Mouse (Mus musculus) forebrain, embryonic 13.5 days (tissue): Measurements from ENCODE around the gene C130050O18Rik. TPM values are rescaled to one million over a fixed set of nuclear protein-coding genes. Genes with fewer than 3 reads are reported as not detected.

Experiments
- ATAC-seq: fragments of 200-750 bp; cut with Nextera tagmentation; 2 replicates; pipeline ENCODE4 v1.8.0; 2017
- H3K27ac ChIP-seq: fragments of 300-500 bp; sonication (generic); 2 replicates; pipeline ENCODE4 v1.5.1; 2015; ENCODE audit warnings: inconsistent platforms, mild to moderate bottlenecking, moderate library complexity
- H3K27me3 ChIP-seq: fragments of 300-500 bp; sonication (generic); 2 replicates; pipeline ENCODE4 v1.6.1; 2015; ENCODE audit warnings: mild to moderate bottlenecking, inconsistent platforms
- H3K36me3 ChIP-seq: fragments of 300-500 bp; sonication (generic); 2 replicates; pipeline ENCODE4 v1.6.1; 2015; ENCODE audit warnings: mild to moderate bottlenecking, inconsistent platforms; ENCODE audit not compliant: poor library complexity, severe bottlenecking
- H3K4me1 ChIP-seq: fragments of 300-500 bp; sonication (generic); 2 replicates; pipeline ENCODE4 v1.6.1; 2015; ENCODE audit warnings: inconsistent platforms
- H3K4me2 ChIP-seq: fragments of 300-500 bp; sonication (generic); 2 replicates; pipeline ENCODE4 v1.6.1; 2015; ENCODE audit warnings: inconsistent platforms, mild to moderate bottlenecking, moderate library complexity
- H3K4me3 ChIP-seq: fragments of 300-500 bp; sonication (generic); 2 replicates; pipeline ENCODE4 v1.5.1; 2015; ENCODE audit warnings: mild to moderate bottlenecking, inconsistent platforms
- H3K9ac ChIP-seq: fragments of 300-500 bp; sonication (generic); 2 replicates; pipeline ENCODE4 v1.6.1; 2015; ENCODE audit warnings: mild to moderate bottlenecking, inconsistent platforms
- H3K9me3 ChIP-seq: fragments of 300-500 bp; sonication (generic); replicated peaks from 2 replicates; pipeline ENCODE4 v1.6.1; 2016; ENCODE audit warnings: inconsistent platforms
- WGBS: fragments of 180-500 bp; shearing (Covaris S2); methylation state at CpG from one replicate; pipeline ENCODE4 v1.1.7; 2015; 5-methylcytosine and 5-hydroxymethylcytosine counted together
- polyA plus RNA-seq: library from polyadenylated mRNA; unstranded; fragments of >200 nt; fragmentation: Nextera tagmentation; extraction: Ambion mirVana; gene quantifications from 2 replicates; pipeline ENCODE4 v1.2.1, GENCODE M21; 2015

The C130050O18Rik gene
- polyA plus RNA-seq, 1 experiment from 2014 or later: 0.18 TPM

GRCm38 (mm10) chr5:139371118-139371517 lies 34.0 kb upstream of the C130050O18Rik start:
- ATAC-seq: no peak
- Histone ChIP-seq H3K4me3 (peak overlapping the region; percentile 57), H3K9ac (peak overlapping the region; percentile 85; the same call in 1 of the 2 replicates), H3K4me1 (peaks cover 19% of the 10 kb centered on the region), H3K4me2 (peak overlapping the region; percentile 82), H3K27ac (peak overlapping the region; percentile 35; the same call in 1 of the 2 replicates), H3K27me3 (peaks cover 5% of the 10 kb centered on the region; the same call in 1 of the 2 replicates), H3K36me3 (no peaks in the 10 kb centered on the region), H3K9me3 (no peaks in the 10 kb centered on the region)
- 58% methylated on average over 5 of the region's 5 CpGs for WGBS

- peak overlapping the region; percentile 82 for H3K4me2 ChIP-seq
These were observed 33.3 kb upstream of the C130050O18Rik start for GRCm38 (mm10) chr5:139371631-139372401.

GRCm38 (mm10) chr5:139373126-139373525 lies 32.0 kb upstream of the C130050O18Rik start:
- Histone ChIP-seq H3K36me3 (no peaks in the 10 kb centered on the region), H3K4me3 (no peak overlapping the region), H3K27me3 (peaks cover 5% of the 10 kb centered on the region; the same call in 1 of the 2 replicates), H3K27ac (no peak overlapping the region), H3K9me3 (no peaks in the 10 kb centered on the region), H3K4me1 (peaks cover 19% of the 10 kb centered on the region), H3K9ac (no peak overlapping the region), H3K4me2 (no peak overlapping the region)
- 80% methylated on average over 3 of the region's 3 CpGs for WGBS
- ATAC-seq: no peak

More at GRCm38 (mm10) chr5:139371631-139372401, 33.3 kb upstream of the C130050O18Rik start:
- Histone ChIP-seq H3K4me3 (peak overlapping the region; percentile 57), H3K27me3 (peaks cover 5% of the 10 kb centered on the region; the same call in 1 of the 2 replicates), H3K4me1 (peaks cover 19% of the 10 kb centered on the region), H3K27ac (peak overlapping the region; percentile 64), H3K36me3 (no peaks in the 10 kb centered on the region), H3K9me3 (no peaks in the 10 kb centered on the region), H3K9ac (peak overlapping the region; percentile 85)
- 2% methylated on average over 38 of the region's 39 CpGs for WGBS
- ATAC-seq: peak; percentile 95

DNA sequence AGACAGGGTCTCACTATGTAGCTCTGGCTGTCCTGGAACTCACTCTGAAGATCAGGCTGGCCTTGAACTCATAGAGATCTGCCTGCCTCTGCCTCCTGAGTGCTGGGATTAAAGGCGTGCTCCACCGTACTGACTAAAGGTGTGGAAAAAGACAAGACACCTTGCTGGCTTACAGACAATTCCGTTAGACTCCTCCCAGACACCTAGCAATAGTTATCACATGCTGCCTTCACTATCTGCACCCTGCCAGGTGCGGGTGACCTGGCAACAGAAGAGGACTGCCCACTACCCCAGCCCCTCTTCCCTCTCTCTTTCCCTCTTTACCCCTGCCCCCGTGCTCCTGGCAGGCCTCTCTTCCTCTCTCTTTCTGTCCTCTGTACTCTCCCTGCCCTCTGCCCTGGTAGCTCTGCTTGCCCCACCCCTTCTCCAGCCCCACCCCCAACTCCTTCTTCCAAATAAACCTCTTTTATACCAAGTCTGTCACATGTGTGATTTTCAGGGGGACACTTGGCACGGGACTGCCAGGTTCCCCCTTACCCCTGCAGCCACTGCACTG lies 31.1 kb upstream of the C130050O18Rik start:
- H3K4me2 ChIP-seq: no peak overlapping the region
- no peak overlapping the region for H3K27ac ChIP-seq
- no peak overlapping the region for H3K4me3 ChIP-seq
- peaks cover 5% of the 10 kb centered on the region; the same call in 1 of the 2 replicates for H3K27me3 ChIP-seq
- no peak for ATAC-seq
- 75% methylated on average over 6 of the region's 6 CpGs for WGBS
- H3K9ac ChIP-seq: no peak overlapping the region
- no peaks in the 10 kb centered on the region for H3K9me3 ChIP-seq
- H3K4me1 ChIP-seq: peaks cover 22% of the 10 kb centered on the region
- no peaks in the 10 kb centered on the region for H3K36me3 ChIP-seq

GRCm38 (mm10) chr5:139374841-139375240 lies 30.2 kb upstream of the C130050O18Rik start:
- no peak overlapping the region for H3K4me3 ChIP-seq
- H3K4me1 ChIP-seq: peaks cover 28% of the 10 kb centered on the region
- H3K9me3 ChIP-seq: no peaks in the 10 kb centered on the region
- H3K27ac ChIP-seq: no peak overlapping the region
- ATAC-seq: no peak
- no peak overlapping the region for H3K4me2 ChIP-seq
- H3K27me3 ChIP-seq: peaks cover 5% of the 10 kb centered on the region; the same call in 1 of the 2 replicates
- WGBS: 83% methylated on average over 2 of the region's 2 CpGs
- H3K9ac ChIP-seq: no peak overlapping the region
- no peaks in the 10 kb centered on the region for H3K36me3 ChIP-seq

DNA sequence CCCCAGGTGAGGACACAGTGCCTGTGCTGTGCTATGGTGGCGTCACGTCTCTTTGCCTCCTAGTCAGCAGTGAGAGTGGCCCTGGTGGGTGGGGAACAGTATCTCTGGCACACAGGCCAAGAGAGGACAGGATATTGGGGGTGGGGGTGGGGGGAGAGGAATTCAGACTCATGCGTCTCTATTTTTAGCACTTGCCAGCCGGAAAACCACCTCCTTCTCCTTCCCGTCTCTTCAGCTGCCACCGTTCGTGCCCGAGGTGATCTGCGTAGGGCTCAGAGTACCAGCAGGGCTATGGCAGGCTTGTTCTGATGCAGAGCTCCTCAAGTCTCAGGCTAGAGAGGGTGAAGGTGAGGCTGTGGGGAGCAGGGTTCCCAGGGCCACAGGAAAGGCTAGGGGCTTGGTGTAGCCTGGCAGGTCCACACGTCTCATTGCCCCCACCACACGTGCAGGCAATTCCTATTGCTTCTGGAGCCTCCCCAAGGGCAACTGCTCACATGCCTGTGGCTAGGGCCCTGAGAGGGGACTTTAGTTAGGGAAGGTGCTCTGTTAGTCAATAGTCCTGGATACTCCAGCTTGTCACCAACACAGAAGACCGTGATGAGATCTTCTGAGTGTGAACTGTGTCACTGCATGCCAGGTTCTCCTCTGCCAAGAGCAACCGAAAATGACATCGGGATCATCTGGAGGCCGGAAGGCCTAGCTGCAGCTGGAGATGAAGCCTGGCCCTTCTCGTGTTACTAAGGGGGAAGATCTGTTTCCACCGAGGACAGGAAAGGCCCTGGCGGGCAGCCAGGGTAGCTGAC lies 27.4 kb upstream of the C130050O18Rik start, which contains the start of gene Gpr146:
TSS of gene Gpr146 (plus strand) at position 230 of the 803 bp plus-strand sequence.
- no peak within 1 kb of the TSS for H3K4me3 ChIP-seq
- no peaks in the 10 kb centered on the region for H3K36me3 ChIP-seq
- H3K27me3 ChIP-seq: peaks cover 8% of the 10 kb centered on the region; the same call in 1 of the 2 replicates
- 82% methylated on average over 18 of the region's 18 CpGs for WGBS
- H3K27ac ChIP-seq: no peak within 1 kb of the TSS
- no peak within 1 kb of the TSS for H3K4me2 ChIP-seq
- no peak for ATAC-seq
- peaks cover 30% of the 10 kb centered on the region for H3K4me1 ChIP-seq
- no peak within 1 kb of the TSS for H3K9ac ChIP-seq
- no peaks in the 10 kb centered on the region for H3K9me3 ChIP-seq

- H3K36me3 ChIP-seq: no peaks in the 10 kb centered on the region
- no peak overlapping the region for H3K9ac ChIP-seq
- peaks cover 29% of the 10 kb centered on the region for H3K4me1 ChIP-seq
- H3K4me2 ChIP-seq: no peak overlapping the region
- no peak overlapping the region for H3K27ac ChIP-seq
- no peak for ATAC-seq
- H3K9me3 ChIP-seq: no peaks in the 10 kb centered on the region
- WGBS: 92% methylated on average over 7 of the region's 7 CpGs
- H3K27me3 ChIP-seq: peaks cover 8% of the 10 kb centered on the region; the same call in 1 of the 2 replicates
- H3K4me3 ChIP-seq: no peak overlapping the region
These were observed 26.9 kb upstream of the C130050O18Rik start for GRCm38 (mm10) chr5:139378271-139378556.

GRCm38 (mm10) chr5:139378986-139379629 lies 26.0 kb upstream of the C130050O18Rik start:
- peaks cover 8% of the 10 kb centered on the region; the same call in 1 of the 2 replicates for H3K27me3 ChIP-seq
- H3K4me2 ChIP-seq: no peak overlapping the region
- 67% methylated on average over 21 of the region's 21 CpGs for WGBS
- ATAC-seq: no peak
- no peak overlapping the region for H3K4me3 ChIP-seq
- H3K9ac ChIP-seq: no peak overlapping the region
- H3K27ac ChIP-seq: peak overlapping the region; percentile 35
- H3K36me3 ChIP-seq: no peaks in the 10 kb centered on the region
- H3K9me3 ChIP-seq: no peaks in the 10 kb centered on the region
- H3K4me1 ChIP-seq: peaks cover 29% of the 10 kb centered on the region

DNA sequence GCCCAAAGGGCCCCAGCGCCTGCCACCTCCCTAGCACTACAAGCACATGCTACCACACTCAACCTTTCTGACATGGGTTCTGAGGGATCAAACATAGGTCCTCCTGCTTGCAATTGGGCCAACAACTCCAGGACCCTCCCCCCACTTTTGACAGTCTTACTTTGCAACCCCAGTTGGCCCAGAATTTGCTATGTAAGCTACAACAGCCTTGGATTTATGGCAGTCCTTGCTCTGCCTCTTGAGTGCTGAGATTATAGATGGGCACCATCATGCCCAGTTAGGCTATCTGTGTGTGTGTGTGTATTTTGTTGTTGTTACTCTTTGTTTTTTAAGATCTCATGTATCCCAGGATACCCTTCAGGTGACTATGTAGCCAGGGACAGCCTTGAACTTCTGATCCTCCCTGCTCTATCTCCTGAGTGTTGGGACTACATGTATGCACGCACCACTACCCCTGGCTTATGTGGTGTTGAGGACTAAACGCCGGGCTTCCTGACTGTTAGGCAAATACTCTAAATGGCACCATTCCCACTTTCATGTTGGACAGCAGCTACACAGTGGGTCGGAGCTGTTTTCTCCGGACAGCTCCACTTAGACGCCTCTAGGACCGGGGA lies 25.2 kb upstream of the C130050O18Rik start:
- Histone ChIP-seq H3K4me1 (peaks cover 29% of the 10 kb centered on the region), H3K9ac (peak overlapping the region; percentile 73), H3K36me3 (no peaks in the 10 kb centered on the region), H3K9me3 (no peaks in the 10 kb centered on the region), H3K4me3 (peak overlapping the region; percentile 61), H3K4me2 (peak overlapping the region; percentile 95), H3K27me3 (peaks cover 8% of the 10 kb centered on the region; the same call in 1 of the 2 replicates), H3K27ac (no peak overlapping the region)
- 23% methylated on average over 8 of the region's 8 CpGs for WGBS
- ATAC-seq: no peak; the same call in 1 of the 2 replicates

- H3K4me3 ChIP-seq: peak overlapping the region; percentile 61
- WGBS: 2% methylated on average over 73 of the region's 73 CpGs
- H3K9me3 ChIP-seq: no peaks in the 10 kb centered on the region
- peak overlapping the region; percentile 95 for H3K4me2 ChIP-seq
- H3K27ac ChIP-seq: no peak overlapping the region
- H3K9ac ChIP-seq: peak overlapping the region; percentile 73
- H3K36me3 ChIP-seq: no peaks in the 10 kb centered on the region
- peak; percentile 84 for ATAC-seq
- H3K27me3 ChIP-seq: peaks cover 8% of the 10 kb centered on the region; the same call in 1 of the 2 replicates
- peaks cover 29% of the 10 kb centered on the region for H3K4me1 ChIP-seq
These were observed 24.5 kb upstream of the C130050O18Rik start for GRCm38 (mm10) chr5:139380385-139381248.
